Mouse (Mus musculus) frontal cortex, postnatal 10 days (tissue): ENCODE results near the gene Dlg1.

Experiments used
- DNase-seq, 2 experiments: peaks; one replicate each; pipeline ENCODE4 v3.0.0; 2022; ENCODE audit warnings: low spot score in 2 of 2, mixed read lengths in 1 of 2

Gene Dlg1

DNA sequence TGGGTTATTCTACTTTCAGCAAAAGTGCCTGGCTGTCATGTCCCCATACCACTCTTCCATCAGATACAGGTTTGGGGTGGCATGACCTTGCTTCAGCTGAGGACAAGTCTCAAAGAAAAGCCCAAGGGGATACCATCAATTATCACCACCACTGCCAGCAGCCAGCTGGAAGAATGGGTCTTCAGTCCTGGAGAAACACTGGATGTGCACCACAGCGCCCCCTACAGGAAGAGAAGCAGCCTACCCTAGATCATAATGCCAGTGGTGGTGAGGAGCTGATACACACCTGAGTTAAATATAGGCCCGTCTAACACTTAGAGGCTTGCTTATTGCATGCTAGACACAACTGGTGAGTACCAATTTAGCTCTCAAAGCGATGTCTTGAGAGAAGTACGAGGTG lies 242.1 kb downstream of the Dlg1 start:
- DNase-seq = no peak

- no peak for DNase-seq
Observed at GRCm38 (mm10) chr16:31905891-31906825, 242.9 kb downstream of the Dlg1 start.

- DNase-seq = no peak
Observed at GRCm38 (mm10) chr16:31906896-31907295, 243.7 kb downstream of the Dlg1 start.

GRCm38 (mm10) chr16:31908959-31909358 lies 245.7 kb downstream of the Dlg1 start:
- no peak for DNase-seq

DNA sequence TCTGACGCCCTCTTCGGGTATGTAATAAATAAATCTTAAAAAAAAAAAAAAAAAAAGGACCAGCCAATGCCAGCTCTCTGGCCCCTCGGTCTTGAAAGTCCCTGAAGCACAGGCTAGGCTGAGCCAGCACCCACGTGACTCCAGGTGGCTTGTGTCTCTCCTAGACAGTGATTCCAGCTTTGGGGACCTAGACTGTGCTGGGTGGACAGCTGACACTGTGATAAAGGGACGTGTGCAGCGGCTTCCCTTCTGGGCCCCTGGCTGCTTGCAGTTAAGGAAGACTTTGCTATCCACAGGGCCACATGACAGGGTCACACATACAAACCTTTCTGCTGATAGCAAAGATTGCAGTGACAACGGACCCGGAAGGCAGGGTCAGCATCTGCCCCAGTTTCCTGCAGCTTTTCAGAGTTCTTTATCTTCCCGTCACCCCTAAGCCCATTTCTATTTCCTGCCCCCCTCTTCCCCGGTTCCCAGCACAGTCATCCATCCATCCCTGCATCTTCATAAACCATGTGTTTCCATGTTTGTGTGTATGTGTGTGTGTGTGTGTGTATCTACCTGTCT lies 247.1 kb downstream of the Dlg1 start:
- no peak for DNase-seq

GRCm38 (mm10) chr16:31917776-31918175 lies 254.5 kb downstream of the Dlg1 start:
- no peak for DNase-seq

- peak; percentile 72 to 84 for DNase-seq
Observed at GRCm38 (mm10) chr16:31918248-31918724, 255.0 kb downstream of the Dlg1 start.

DNA sequence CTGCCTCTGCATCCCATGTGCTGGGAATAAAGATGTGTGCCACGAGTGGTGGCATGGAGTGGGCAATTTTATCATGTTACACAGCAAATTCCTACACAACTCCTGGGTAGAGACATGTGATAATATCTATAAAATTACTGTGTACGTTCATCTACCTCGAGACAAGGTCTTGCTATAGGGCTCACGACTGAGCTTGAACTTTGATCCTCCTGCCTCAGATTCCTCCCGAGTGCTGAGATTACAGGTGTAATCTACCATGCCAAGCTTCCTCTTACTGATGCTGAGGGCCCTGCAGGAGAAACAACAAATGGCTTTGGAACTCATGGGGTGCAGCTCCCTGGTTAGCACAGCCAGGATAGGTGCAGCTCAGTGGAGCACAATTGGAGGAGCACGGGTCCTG lies 261.1 kb downstream of the Dlg1 start:
- DNase-seq = no peak
